Mouse (Mus musculus) embryonic facial prominence, embryonic 10.5 days (tissue): ENCODE measurements around the gene Znrf4. TPM values are rescaled to one million over a fixed set of nuclear protein-coding genes. Genes with fewer than 3 reads are reported as not detected.

Experiments
- DNase-seq: peaks from one replicate; pipeline ENCODE4 v3.0.0-alpha.2; 2017; ENCODE audit warnings: low spot score
- H3K27ac ChIP-seq: fragments of 300-500 bp; sonication (generic); replicated peaks from 2 replicates; pipeline ENCODE4 v1.5.1; 2016; ENCODE audit warnings: mild to moderate bottlenecking
- H3K27me3 ChIP-seq: fragments of 300-500 bp; sonication (generic); replicated peaks from 2 replicates; pipeline ENCODE4 v1.6.1; 2016; ENCODE audit warnings: low read depth, mild to moderate bottlenecking; ENCODE audit not compliant: poor library complexity, severe bottlenecking
- H3K36me3 ChIP-seq: fragments of 300-500 bp; sonication (generic); replicated peaks from 2 replicates; pipeline ENCODE4 v1.6.1; 2016; ENCODE audit warnings: mild to moderate bottlenecking, moderate library complexity
- H3K4me1 ChIP-seq: fragments of 300-500 bp; sonication (generic); 2 replicates; pipeline ENCODE4 v1.6.1; 2016
- H3K4me3 ChIP-seq: fragments of 300-500 bp; sonication (generic); 2 replicates; pipeline ENCODE4 v1.5.1; 2016; ENCODE audit warnings: mild to moderate bottlenecking, moderate library complexity
- H3K9me3 ChIP-seq: fragments of 300-500 bp; sonication (generic); 2 replicates; pipeline ENCODE4 v1.6.1; 2016; ENCODE audit warnings: mild to moderate bottlenecking
- WGBS: fragments of 180-500 bp; shearing (Covaris S2); methylation state at CpG from one replicate; pipeline ENCODE4 v1.1.7; 2016; 5-methylcytosine and 5-hydroxymethylcytosine counted together
- polyA plus RNA-seq: library from polyadenylated mRNA; unstranded; fragments of >200 nt; fragmentation: Nextera tagmentation; extraction: Ambion mirVana; gene quantifications from 2 replicates; pipeline ENCODE4 v1.2.1, GENCODE M21; 2016

The Znrf4 gene
- polyA plus RNA-seq, 1 experiment from 2014 or later = not detected

GRCm38 (mm10) chr17:56547116-56547845, 35.0 kb upstream of the Znrf4 start:
- H3K9me3 ChIP-seq = no peaks in the 10 kb centered on the region
- 61% methylated on average over 17 of the region's 17 CpGs for WGBS
- no peak overlapping the region for H3K4me3 ChIP-seq
- H3K27ac ChIP-seq = no peak overlapping the region
- H3K36me3 ChIP-seq = no peaks in the 10 kb centered on the region
- peak; percentile 7 for DNase-seq
- H3K27me3 ChIP-seq = no peaks in the 10 kb centered on the region
- peaks cover 34% of the 10 kb centered on the region for H3K4me1 ChIP-seq

- DNase-seq = no peak
- no peak overlapping the region for H3K27ac ChIP-seq
- no peaks in the 10 kb centered on the region for H3K27me3 ChIP-seq
- no peak overlapping the region for H3K4me3 ChIP-seq
- WGBS = 85% methylated on average over 5 of the region's 5 CpGs
- H3K36me3 ChIP-seq = no peaks in the 10 kb centered on the region
- peaks cover 35% of the 10 kb centered on the region for H3K4me1 ChIP-seq
- H3K9me3 ChIP-seq = no peaks in the 10 kb centered on the region
These were observed 34.3 kb upstream of the Znrf4 start for GRCm38 (mm10) chr17:56546576-56546975.

GRCm38 (mm10) chr17:56545945-56546344, 33.7 kb upstream of the Znrf4 start:
- DNase-seq = no peak
- no peaks in the 10 kb centered on the region for H3K9me3 ChIP-seq
- H3K36me3 ChIP-seq = no peaks in the 10 kb centered on the region
- H3K27me3 ChIP-seq = no peaks in the 10 kb centered on the region
- 78% methylated on average over 1 of the region's 1 CpGs for WGBS
- no peak overlapping the region for H3K27ac ChIP-seq
- H3K4me1 ChIP-seq = peaks cover 33% of the 10 kb centered on the region
- H3K4me3 ChIP-seq = no peak overlapping the region

- H3K27ac ChIP-seq = no peak overlapping the region
- no peak overlapping the region for H3K4me3 ChIP-seq
- peaks cover 32% of the 10 kb centered on the region for H3K4me1 ChIP-seq
- H3K27me3 ChIP-seq = no peaks in the 10 kb centered on the region
- H3K9me3 ChIP-seq = no peaks in the 10 kb centered on the region
- no peaks in the 10 kb centered on the region for H3K36me3 ChIP-seq
- WGBS = 81% methylated on average over 7 of the region's 7 CpGs
- DNase-seq = no peak
These were observed 32.6 kb upstream of the Znrf4 start for GRCm38 (mm10) chr17:56544699-56545387.

- peaks cover 31% of the 10 kb centered on the region for H3K4me1 ChIP-seq
- H3K9me3 ChIP-seq = no peaks in the 10 kb centered on the region
- no peaks in the 10 kb centered on the region for H3K36me3 ChIP-seq
- DNase-seq = no peak
- 76% methylated on average over 3 of the region's 3 CpGs for WGBS
- no peak overlapping the region for H3K4me3 ChIP-seq
- H3K27ac ChIP-seq = no peak overlapping the region
- no peaks in the 10 kb centered on the region for H3K27me3 ChIP-seq
These were observed 31.5 kb upstream of the Znrf4 start for GRCm38 (mm10) chr17:56543684-56544224.

- Histone ChIP-seq H3K4me1 (peaks cover 30% of the 10 kb centered on the region), H3K36me3 (no peaks in the 10 kb centered on the region), H3K27me3 (no peaks in the 10 kb centered on the region; the same call in 1 of the 2 replicates), H3K9me3 (no peaks in the 10 kb centered on the region), H3K4me3 (no peak overlapping the region), H3K27ac (no peak overlapping the region)
- 50% methylated on average over 8 of the region's 8 CpGs for WGBS
- DNase-seq = no peak
These were observed 30.5 kb upstream of the Znrf4 start for GRCm38 (mm10) chr17:56542736-56543135.

GRCm38 (mm10) chr17:56540562-56540975, 28.3 kb upstream of the Znrf4 start:
- no peaks in the 10 kb centered on the region for H3K36me3 ChIP-seq
- peak overlapping the region; percentile 9; the same call in 1 of the 2 replicates for H3K4me3 ChIP-seq
- no peaks in the 10 kb centered on the region for H3K9me3 ChIP-seq
- H3K4me1 ChIP-seq = peaks cover 30% of the 10 kb centered on the region
- H3K27me3 ChIP-seq = no peaks in the 10 kb centered on the region; the same call in 1 of the 2 replicates
- WGBS = 35% methylated on average over 6 of the region's 6 CpGs
- DNase-seq = peak; percentile 34
- no peak overlapping the region for H3K27ac ChIP-seq

- Histone ChIP-seq H3K4me1 (peaks cover 23% of the 10 kb centered on the region), H3K9me3 (no peaks in the 10 kb centered on the region), H3K36me3 (no peaks in the 10 kb centered on the region), H3K27me3 (no peaks in the 10 kb centered on the region; the same call in 1 of the 2 replicates), H3K27ac (no peak overlapping the region), H3K4me3 (no peak overlapping the region)
- DNase-seq = no peak
- 19% methylated on average over 8 of the region's 8 CpGs for WGBS
These were observed 25.7 kb upstream of the Znrf4 start for GRCm38 (mm10) chr17:56537912-56538311.

GRCm38 (mm10) chr17:56536874-56537273, 24.6 kb upstream of the Znrf4 start:
- no peak for DNase-seq
- 68% methylated on average over 3 of the region's 3 CpGs for WGBS
- Histone ChIP-seq H3K4me3 (no peak overlapping the region), H3K27ac (no peak overlapping the region), H3K4me1 (peaks cover 16% of the 10 kb centered on the region), H3K36me3 (no peaks in the 10 kb centered on the region), H3K27me3 (no peaks in the 10 kb centered on the region; the same call in 1 of the 2 replicates), H3K9me3 (no peaks in the 10 kb centered on the region)

- H3K36me3 ChIP-seq = no peaks in the 10 kb centered on the region
- H3K27ac ChIP-seq = 0 out of 2 replicates have a peak overlapping the region, but pooled peaks have one; percentile 6
- no peaks in the 10 kb centered on the region for H3K9me3 ChIP-seq
- WGBS = 70% methylated on average over 14 of the region's 14 CpGs
- no peak for DNase-seq
- peaks cover 16% of the 10 kb centered on the region for H3K4me1 ChIP-seq
- H3K4me3 ChIP-seq = no peak overlapping the region
- no peaks in the 10 kb centered on the region; the same call in 1 of the 2 replicates for H3K27me3 ChIP-seq
These were observed 24.0 kb upstream of the Znrf4 start for GRCm38 (mm10) chr17:56536192-56536591.

GRCm38 (mm10) chr17:56524943-56525342, 12.7 kb upstream of the Znrf4 start:
- Histone ChIP-seq H3K27me3 (no peaks in the 10 kb centered on the region), H3K27ac (no peak overlapping the region), H3K4me3 (no peak overlapping the region), H3K36me3 (no peaks in the 10 kb centered on the region), H3K9me3 (no peaks in the 10 kb centered on the region; the same call in 1 of the 2 replicates), H3K4me1 (no peaks in the 10 kb centered on the region)
- DNase-seq = no peak
- WGBS = 79% methylated on average over 4 of the region's 4 CpGs

- H3K36me3 ChIP-seq = no peaks in the 10 kb centered on the region
- H3K27ac ChIP-seq = no peak overlapping the region
- H3K4me1 ChIP-seq = no peaks in the 10 kb centered on the region
- no peaks in the 10 kb centered on the region; the same call in 1 of the 2 replicates for H3K9me3 ChIP-seq
- no peaks in the 10 kb centered on the region for H3K27me3 ChIP-seq
- 59% methylated on average over 1 of the region's 1 CpGs for WGBS
- DNase-seq = no peak
- H3K4me3 ChIP-seq = no peak overlapping the region
These were observed 10.5 kb upstream of the Znrf4 start for GRCm38 (mm10) chr17:56522744-56523143.
